Mouse (Mus musculus) stomach, embryonic 15.5 days (tissue): Measurements from ENCODE around the gene Clpsl2. TPM values are rescaled to one million over a fixed set of nuclear protein-coding genes. Genes with fewer than 3 reads are reported as not detected.

Experiments
- ATAC-seq: fragments of 200-750 bp; cut with Nextera tagmentation; 2 replicates; pipeline ENCODE4 v1.8.0; 2017; ENCODE audit warnings: low read depth, moderate number of reproducible peaks, moderate TSS enrichment; ENCODE audit not compliant: insufficient read depth, low FRiP score
- H3K27ac ChIP-seq: fragments of 300-500 bp; sonication (generic); 2 replicates; pipeline ENCODE4 v1.5.1; 2015; ENCODE audit warnings: mild to moderate bottlenecking, inconsistent platforms
- H3K27me3 ChIP-seq: fragments of 300-500 bp; sonication (generic); replicated peaks from 2 replicates; pipeline ENCODE4 v1.6.1; 2015; ENCODE audit warnings: inconsistent platforms
- H3K36me3 ChIP-seq: fragments of 300-500 bp; sonication (generic); 2 replicates; pipeline ENCODE4 v1.6.1; 2015; ENCODE audit warnings: inconsistent platforms
- H3K4me1 ChIP-seq: fragments of 300-500 bp; sonication (generic); 2 replicates; pipeline ENCODE4 v1.6.1; 2015; ENCODE audit warnings: inconsistent platforms
- H3K4me2 ChIP-seq: fragments of 300-500 bp; sonication (generic); 2 replicates; pipeline ENCODE4 v1.6.1; 2015; ENCODE audit warnings: mild to moderate bottlenecking, inconsistent platforms
- H3K4me3 ChIP-seq: fragments of 300-500 bp; sonication (generic); replicated peaks from 2 replicates; pipeline ENCODE4 v1.5.1; 2015; ENCODE audit warnings: inconsistent platforms
- H3K9ac ChIP-seq: fragments of 300-500 bp; sonication (generic); 2 replicates; pipeline ENCODE4 v1.6.1; 2015; ENCODE audit warnings: inconsistent platforms
- H3K9me3 ChIP-seq: fragments of 300-500 bp; sonication (generic); 2 replicates; pipeline ENCODE4 v1.6.1; 2016; ENCODE audit warnings: inconsistent platforms
- WGBS: fragments of 180-500 bp; shearing (Covaris S2); methylation state at CpG from one replicate; pipeline ENCODE4 v1.1.7; 2015; 5-methylcytosine and 5-hydroxymethylcytosine counted together
- polyA plus RNA-seq: library from polyadenylated mRNA; unstranded; fragments of >200 nt; fragmentation: Nextera tagmentation; extraction: Ambion mirVana; gene quantifications from 2 replicates; pipeline ENCODE4 v1.2.1, GENCODE M21; 2015

Gene Clpsl2
- polyA plus RNA-seq, 1 experiment from 2014 or later = not detected

GRCm38 (mm10) chr17:28522623-28523354 is 26.4 kb upstream of the Clpsl2 start:
- under 1% methylated on average over 49 of the region's 66 CpGs for WGBS
- no peaks in the 10 kb centered on the region for H3K36me3 ChIP-seq
- H3K9ac ChIP-seq = peak overlapping the region; percentile 29; the same call in 1 of the 2 replicates
- H3K4me2 ChIP-seq = peak overlapping the region; percentile 96
- ATAC-seq = peak; percentile 75
- peak overlapping the region; percentile 89 for H3K27ac ChIP-seq
- H3K4me1 ChIP-seq = peaks cover 38% of the 10 kb centered on the region
- peak overlapping the region; percentile 62 for H3K4me3 ChIP-seq
- no peaks in the 10 kb centered on the region for H3K27me3 ChIP-seq
- H3K9me3 ChIP-seq = no peaks in the 10 kb centered on the region

DNA sequence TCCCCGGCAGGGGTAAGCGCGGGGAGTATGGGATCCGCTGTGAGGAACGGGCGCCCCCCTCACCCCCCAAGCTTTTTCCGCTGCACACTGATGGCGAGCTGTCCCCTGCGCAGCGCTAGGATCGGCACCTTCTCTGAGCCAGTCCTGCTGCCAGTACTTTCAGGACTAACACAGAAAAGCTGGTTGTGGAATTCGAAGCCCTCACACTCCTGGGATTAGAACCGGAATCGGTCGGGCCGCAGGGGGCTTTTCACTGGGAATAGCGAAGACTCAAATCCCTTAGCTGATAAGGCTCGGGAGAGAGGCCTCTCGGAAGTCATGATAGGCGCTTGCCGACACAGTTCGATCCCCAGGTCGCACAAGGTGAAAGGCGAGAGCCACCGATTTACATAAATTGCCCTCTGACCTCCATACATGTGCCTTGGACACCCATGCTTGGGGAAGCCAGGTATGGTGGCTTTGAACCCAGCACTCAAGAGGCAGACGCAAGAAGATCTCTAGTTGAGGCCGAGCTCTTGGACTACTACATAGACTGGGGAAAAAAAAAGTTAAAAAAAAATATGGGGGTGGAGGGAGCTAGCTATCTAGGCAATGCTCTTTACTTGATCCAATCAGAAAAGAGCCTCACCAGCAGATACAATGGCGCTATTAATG is 25.7 kb upstream of the Clpsl2 start:
- Histone ChIP-seq H3K4me3 (peak overlapping the region; percentile 62), H3K4me1 (peaks cover 35% of the 10 kb centered on the region), H3K9ac (peak overlapping the region; percentile 29; the same call in 1 of the 2 replicates), H3K4me2 (peak overlapping the region; percentile 96), H3K27ac (peak overlapping the region; percentile 89), H3K9me3 (no peaks in the 10 kb centered on the region), H3K27me3 (no peaks in the 10 kb centered on the region), H3K36me3 (no peaks in the 10 kb centered on the region)
- 9% methylated on average over 28 of the region's 28 CpGs for WGBS
- no peak; the same call in 1 of the 2 replicates for ATAC-seq

DNA sequence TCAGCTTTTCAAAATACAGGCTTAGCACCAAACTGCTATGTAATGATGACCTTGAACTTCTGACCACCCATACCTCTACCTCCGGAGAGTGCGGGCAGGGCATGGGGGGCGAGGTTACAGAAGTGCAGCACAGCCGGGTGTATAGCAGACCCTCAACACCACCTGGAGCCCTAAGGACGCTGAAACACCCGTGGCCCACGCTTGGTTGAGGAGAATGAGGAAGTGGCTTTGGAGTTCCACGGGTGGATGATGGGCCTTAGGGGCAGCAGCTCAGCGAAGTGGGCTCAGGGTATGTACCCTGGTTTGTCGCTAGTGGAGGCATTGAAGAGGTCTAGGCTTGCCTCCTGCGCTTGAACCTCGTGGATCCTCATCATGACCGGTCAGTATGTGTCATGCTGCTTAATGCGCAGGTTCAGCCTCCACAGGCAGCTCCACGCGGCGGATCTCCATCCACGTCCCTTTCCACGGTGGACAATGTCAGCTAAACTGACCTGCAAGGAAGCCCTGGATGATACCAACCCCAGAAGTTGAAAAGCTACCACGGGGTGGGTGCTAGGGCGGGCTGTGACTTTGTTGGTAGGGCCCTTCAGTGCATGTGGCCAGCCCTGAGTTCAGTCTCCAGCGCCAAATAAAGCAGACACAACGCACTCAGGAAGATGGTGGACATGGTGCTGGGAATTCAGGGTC is 25.1 kb upstream of the Clpsl2 start:
- H3K4me2 ChIP-seq = peak overlapping the region; percentile 96
- no peaks in the 10 kb centered on the region for H3K36me3 ChIP-seq
- 83% methylated on average over 23 of the region's 23 CpGs for WGBS
- peaks cover 29% of the 10 kb centered on the region for H3K4me1 ChIP-seq
- no peak for ATAC-seq
- H3K27me3 ChIP-seq = no peaks in the 10 kb centered on the region
- peak overlapping the region; percentile 62 for H3K4me3 ChIP-seq
- no peak overlapping the region for H3K27ac ChIP-seq
- no peaks in the 10 kb centered on the region for H3K9me3 ChIP-seq
- no peak overlapping the region for H3K9ac ChIP-seq

GRCm38 (mm10) chr17:28524831-28525430 is 24.3 kb upstream of the Clpsl2 start:
- Histone ChIP-seq H3K27ac (no peak overlapping the region), H3K4me2 (no peak overlapping the region), H3K4me1 (peaks cover 29% of the 10 kb centered on the region), H3K4me3 (no peak overlapping the region), H3K27me3 (no peaks in the 10 kb centered on the region), H3K36me3 (no peaks in the 10 kb centered on the region), H3K9me3 (no peaks in the 10 kb centered on the region), H3K9ac (no peak overlapping the region)
- whole genome bisulfite sequencing = 69% methylated on average over 4 of the region's 4 CpGs
- no peak for ATAC-seq

DNA sequence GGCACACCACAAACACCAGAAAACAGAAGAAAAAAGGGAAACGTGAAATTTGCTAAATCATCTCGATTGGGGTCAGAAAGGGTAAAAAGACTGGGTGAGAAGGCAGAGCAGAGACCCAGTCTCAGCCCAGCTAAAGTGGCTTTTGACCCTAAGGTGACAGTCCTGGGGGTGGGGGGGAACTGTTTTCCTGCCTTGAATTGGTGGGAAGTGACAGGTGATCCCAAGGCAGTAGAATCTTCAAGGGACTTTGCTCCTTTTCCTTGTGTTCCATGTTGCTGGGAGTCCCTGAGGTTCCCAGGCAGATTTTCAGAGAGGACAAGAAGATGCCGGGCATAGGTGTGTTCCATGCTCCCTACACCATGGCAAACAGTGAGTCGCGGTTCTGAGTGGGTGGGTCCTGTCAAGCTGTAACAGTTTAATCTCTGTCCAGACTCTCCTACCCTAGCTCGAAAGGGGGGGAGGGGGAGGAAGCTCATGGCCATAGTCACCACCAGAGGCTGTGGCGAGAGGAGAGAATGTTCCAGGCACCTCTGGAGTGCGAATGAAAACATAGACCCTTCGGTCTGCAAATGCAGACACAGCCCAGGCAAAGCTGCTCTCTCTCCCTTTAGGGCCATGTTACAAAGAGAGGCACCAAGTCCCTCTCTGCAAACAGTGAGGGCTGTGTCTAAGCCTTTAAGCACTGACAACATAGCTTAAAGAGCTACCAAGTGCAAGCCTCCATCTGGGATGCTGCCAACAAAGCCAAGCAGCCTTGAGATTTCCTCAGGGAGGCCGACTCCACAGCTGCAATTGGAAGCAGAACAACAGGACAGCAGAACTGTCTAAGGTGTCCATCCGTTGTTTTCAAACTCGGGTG is 21.8 kb upstream of the Clpsl2 start:
- H3K27me3 ChIP-seq = no peaks in the 10 kb centered on the region
- 32% methylated on average over 12 of the region's 12 CpGs for WGBS
- H3K4me1 ChIP-seq = peaks cover 23% of the 10 kb centered on the region
- peak overlapping the region; percentile 18; the same call in 1 of the 2 replicates for H3K4me3 ChIP-seq
- no peak overlapping the region for H3K9ac ChIP-seq
- no peaks in the 10 kb centered on the region for H3K36me3 ChIP-seq
- ATAC-seq = no peak
- H3K27ac ChIP-seq = no peak overlapping the region
- H3K9me3 ChIP-seq = no peaks in the 10 kb centered on the region
- peak overlapping the region; percentile 37 for H3K4me2 ChIP-seq

DNA sequence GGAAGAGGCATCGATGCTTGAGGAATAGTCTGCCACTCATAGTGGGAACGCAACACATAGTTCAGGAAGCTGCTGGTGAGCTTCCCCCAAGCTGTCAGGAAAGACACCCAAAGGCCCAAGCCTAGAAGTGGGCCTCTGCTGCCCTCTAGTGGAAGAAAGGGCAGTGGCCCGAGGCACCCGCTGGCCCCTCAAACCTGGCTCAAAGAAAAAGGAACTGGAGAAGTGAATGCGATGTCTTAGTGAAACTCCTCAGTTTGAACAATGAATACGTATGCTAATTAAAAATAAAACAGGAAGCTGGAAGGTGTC is 21.2 kb upstream of the Clpsl2 start:
- Histone ChIP-seq H3K27ac (no peak overlapping the region), H3K36me3 (no peaks in the 10 kb centered on the region), H3K4me2 (peak overlapping the region; percentile 37), H3K27me3 (no peaks in the 10 kb centered on the region), H3K4me1 (peaks cover 20% of the 10 kb centered on the region), H3K4me3 (peak overlapping the region; percentile 18; the same call in 1 of the 2 replicates), H3K9ac (no peak overlapping the region), H3K9me3 (no peaks in the 10 kb centered on the region)
- WGBS = 3% methylated on average over 6 of the region's 6 CpGs
- peak; percentile 42; the same call in 1 of the 2 replicates for ATAC-seq

DNA sequence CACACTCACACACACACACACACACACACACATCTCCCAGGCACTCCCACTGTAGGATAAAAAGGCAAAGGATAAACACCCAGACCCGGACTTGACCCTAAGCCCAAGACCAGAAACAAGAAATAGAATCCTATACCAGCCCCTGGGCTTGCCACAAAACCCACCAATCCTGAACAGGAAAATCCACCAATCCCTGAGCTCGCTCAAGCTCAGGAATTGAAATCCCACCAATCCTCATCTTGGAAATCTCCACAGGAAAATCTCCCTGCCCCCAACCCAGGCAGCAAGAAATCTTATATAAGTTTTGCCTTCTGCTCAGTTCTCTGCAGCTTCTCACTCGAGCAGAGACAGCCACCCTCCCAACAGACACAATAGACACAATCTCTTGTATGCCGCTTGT is 20.1 kb upstream of the Clpsl2 start:
- Histone ChIP-seq H3K9me3 (no peaks in the 10 kb centered on the region), H3K9ac (no peak overlapping the region), H3K4me3 (no peak overlapping the region), H3K27ac (no peak overlapping the region), H3K36me3 (no peaks in the 10 kb centered on the region), H3K27me3 (no peaks in the 10 kb centered on the region), H3K4me2 (no peak overlapping the region), H3K4me1 (peaks cover 10% of the 10 kb centered on the region; the same call in 1 of the 2 replicates)
- WGBS = 65% methylated on average over 4 of the region's 4 CpGs
- ATAC-seq = no peak

GRCm38 (mm10) chr17:28530506-28530905 is 18.7 kb upstream of the Clpsl2 start, which contains the start of gene Armc12:
Armc12 (plus strand) TSS chr17:28530806.
- ATAC-seq = no peak
- no peaks in the 10 kb centered on the region for H3K9me3 ChIP-seq
- H3K4me1 ChIP-seq = peaks cover 7% of the 10 kb centered on the region; the same call in 1 of the 2 replicates
- no peak within 1 kb of the TSS for H3K4me2 ChIP-seq
- H3K36me3 ChIP-seq = no peaks in the 10 kb centered on the region
- H3K4me3 ChIP-seq = no peak within 1 kb of the TSS
- no peaks in the 10 kb centered on the region for H3K27me3 ChIP-seq
- no peak within 1 kb of the TSS for H3K9ac ChIP-seq
- H3K27ac ChIP-seq = no peak within 1 kb of the TSS
- 86% methylated on average over 6 of the region's 6 CpGs for WGBS

DNA sequence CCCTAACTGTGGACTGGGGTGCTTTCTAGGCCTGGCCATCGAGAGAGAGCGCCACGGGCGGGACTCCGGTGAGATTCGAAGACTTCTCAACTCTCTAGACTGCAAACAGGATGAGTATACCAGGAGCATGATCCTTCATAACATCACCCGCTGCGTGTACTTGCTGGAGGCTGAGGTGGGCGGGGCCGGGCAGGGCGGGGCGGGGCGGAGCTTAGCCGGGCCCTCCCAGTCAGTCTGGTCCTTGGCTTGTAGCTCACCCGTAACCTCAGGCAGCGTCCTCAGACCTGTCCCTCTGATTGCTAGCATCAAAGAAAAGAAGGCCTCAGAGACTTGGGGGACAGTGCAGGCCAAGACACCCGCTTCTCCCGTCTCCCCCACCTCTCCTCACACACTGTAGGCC is 17.3 kb upstream of the Clpsl2 start:
- H3K36me3 ChIP-seq = no peaks in the 10 kb centered on the region
- H3K27me3 ChIP-seq = no peaks in the 10 kb centered on the region
- no peaks in the 10 kb centered on the region for H3K9me3 ChIP-seq
- H3K27ac ChIP-seq = no peak overlapping the region
- H3K4me1 ChIP-seq = peaks cover 7% of the 10 kb centered on the region; the same call in 1 of the 2 replicates
- H3K9ac ChIP-seq = no peak overlapping the region
- no peak overlapping the region for H3K4me2 ChIP-seq
- no peak overlapping the region for H3K4me3 ChIP-seq
- 14% methylated on average over 18 of the region's 18 CpGs for WGBS
- no peak for ATAC-seq

DNA sequence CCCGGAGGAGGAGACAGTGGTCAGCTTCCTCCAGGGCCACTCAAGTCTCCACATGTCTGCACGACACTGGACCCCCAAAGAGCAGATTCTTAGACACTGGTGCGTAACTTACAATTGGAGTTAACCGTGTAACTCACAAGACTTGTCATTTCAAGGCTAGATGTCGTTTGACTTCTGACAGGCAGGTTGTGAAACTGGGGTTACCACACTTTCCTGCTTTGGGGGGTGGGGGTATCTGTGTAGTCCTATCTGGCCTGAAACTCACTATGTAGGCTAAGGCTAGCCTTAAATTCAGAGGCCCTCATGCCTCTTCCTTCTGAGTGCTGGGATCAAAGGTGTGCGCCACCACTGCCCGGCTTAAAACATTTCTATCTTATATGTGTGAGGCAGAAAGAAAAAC is 16.7 kb upstream of the Clpsl2 start:
- WGBS = 81% methylated on average over 7 of the region's 7 CpGs
- no peak overlapping the region for H3K4me3 ChIP-seq
- ATAC-seq = no peak

GRCm38 (mm10) chr17:28533327-28533726 is 15.9 kb upstream of the Clpsl2 start:
- Histone ChIP-seq H3K27ac (no peak overlapping the region), H3K9me3 (no peaks in the 10 kb centered on the region), H3K4me3 (no peak overlapping the region), H3K4me1 (no peaks in the 10 kb centered on the region), H3K27me3 (no peaks in the 10 kb centered on the region), H3K9ac (no peak overlapping the region), H3K36me3 (no peaks in the 10 kb centered on the region), H3K4me2 (no peak overlapping the region)
- 88% methylated on average over 13 of the region's 13 CpGs for WGBS
- ATAC-seq = no peak

More for the DNA sequence above, 16.7 kb upstream of the Clpsl2 start:
- H3K27ac ChIP-seq = no peak overlapping the region
- H3K27me3 ChIP-seq = no peaks in the 10 kb centered on the region
- H3K4me1 ChIP-seq = peaks cover 3% of the 10 kb centered on the region; the same call in 1 of the 2 replicates
- H3K9me3 ChIP-seq = no peaks in the 10 kb centered on the region
- H3K9ac ChIP-seq = no peak overlapping the region
- H3K36me3 ChIP-seq = no peaks in the 10 kb centered on the region
- no peak overlapping the region for H3K4me2 ChIP-seq
